In the genomic region with DNA sequence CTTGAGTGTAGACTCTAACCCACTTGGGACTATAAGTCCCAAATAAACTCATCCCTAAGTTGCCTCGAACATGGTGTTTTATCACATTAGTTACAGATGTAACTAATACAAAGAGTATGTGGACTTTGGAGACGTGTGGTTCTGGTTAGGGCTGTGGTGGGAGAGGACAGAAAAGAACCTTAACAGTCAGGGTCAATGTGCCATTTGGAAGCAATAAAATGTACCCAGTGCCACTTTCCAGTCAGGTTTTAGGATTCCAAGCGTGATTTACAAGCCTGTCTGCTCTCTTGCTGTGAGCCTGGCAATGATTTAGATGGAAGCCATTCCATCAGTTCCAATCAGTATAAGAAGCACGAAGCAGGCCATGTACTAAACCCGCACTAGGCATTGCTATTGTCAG, we compare ENCODE assay signal across 21 mouse cellular contexts.
DNase-seq lines count a peak whose midpoint lies in the region; ATAC-seq lines count a peak whose summit lies in the region.
"Had no signal": no experiment of that assay in that cellular context is flagged by ENCODE, and none has a peak within 500 bp of the region (broad histone marks: within the 10 kb centered on the region; RNA-seq: fewer than 3 reads in every experiment).

No protein-coding gene starts in this region.

- DNase-seq in embryo, embryonic 11 days: peak; percentile 35
- peak; percentile 16 for DNase-seq in embryonic facial prominence, embryonic 14.5 days (ENCODE audit: low spot score)
- peak; percentile 45 for DNase-seq in limb, embryonic 11.5 days (ENCODE audit: low spot score)
- peak; percentile 49 for DNase-seq in mesoderm, embryonic 11.5 days (ENCODE audit: low read depth, low spot score)
- DNase-seq in gastrocnemius, adult 18-20 months (ENCODE audit: low spot score): no peak
- DNase-seq in spleen, postnatal 10 days (ENCODE audit: low spot score in 2 of 2): no peak
- DNase-seq: adrenal gland, postnatal 25 days; cerebellum, adult 18-20 months; cerebellum, adult 9-11 months; cerebellum, postnatal 36 days; gastrocnemius, postnatal 14 days; heart, adult 2 months had no signal

- H3K27ac ChIP-seq in embryonic facial prominence, embryonic 14.5 days (replicated peaks; ENCODE audit: low read depth, low read length): no peak overlapping the region
- no peak overlapping the region for H3K27ac ChIP-seq in limb, embryonic 11.5 days (replicated peaks; ENCODE audit: low read depth, low read length)
- no peak overlapping the region for H3K27ac ChIP-seq in intestine, embryonic 15.5 days
- H3K27ac ChIP-seq: forebrain, embryonic 15.5 days; heart, adult 2 months; hindbrain, embryonic 10.5 days; hindbrain, embryonic 15.5 days had no signal

- no peaks in the 10 kb centered on the region for H3K27me3 ChIP-seq in embryonic facial prominence, embryonic 14.5 days (replicated peaks; ENCODE audit: control insufficient read depth, insufficient read depth, low read length)
- no peaks in the 10 kb centered on the region for H3K27me3 ChIP-seq in limb, embryonic 11.5 days (ENCODE audit: control insufficient read depth, insufficient read depth, low read length)
- H3K27me3 ChIP-seq in intestine, embryonic 15.5 days (replicated peaks): no peaks in the 10 kb centered on the region
- H3K27me3 ChIP-seq: CH12.LX; forebrain, embryonic 15.5 days; hindbrain, embryonic 15.5 days; Patski had no signal

- no peak for ATAC-seq in embryonic facial prominence, embryonic 14.5 days (ENCODE audit: low read depth)
- ATAC-seq in limb, embryonic 11.5 days (ENCODE audit: insufficient number of reproducible peaks, low FRiP score, low TSS enrichment, low read depth): no peak
- no peak for ATAC-seq in intestine, embryonic 15.5 days
- ATAC-seq: activated CD4-positive, CD25-positive, alpha-beta regulatory T cell, adult 4 months; forebrain, embryonic 15.5 days; inflammation-experienced regulatory T-cells, adult 6 months; Patski had no signal

- no peak overlapping the region for H3K4me3 ChIP-seq in embryonic facial prominence, embryonic 14.5 days (ENCODE audit: low read depth, low read length)
- H3K4me3 ChIP-seq in limb, embryonic 11.5 days (ENCODE audit: low read depth, low read length): no peak overlapping the region
- no peak overlapping the region for H3K4me3 ChIP-seq in intestine, embryonic 15.5 days (replicated peaks)
- H3K4me3 ChIP-seq: forebrain, embryonic 15.5 days; heart, adult 2 months; hindbrain, embryonic 10.5 days; hindbrain, embryonic 15.5 days had no signal

- H3K36me3 ChIP-seq in embryonic facial prominence, embryonic 14.5 days (ENCODE audit: control insufficient read depth, insufficient read depth, low read length): no peaks in the 10 kb centered on the region
- no peaks in the 10 kb centered on the region for H3K36me3 ChIP-seq in limb, embryonic 11.5 days (ENCODE audit: control insufficient read depth, insufficient read depth, low read length)
- no peaks in the 10 kb centered on the region for H3K36me3 ChIP-seq in intestine, embryonic 15.5 days
- H3K36me3 ChIP-seq: forebrain, embryonic 15.5 days; hindbrain, embryonic 10.5 days; hindbrain, embryonic 15.5 days had no signal

- no peaks in the 10 kb centered on the region for H3K9me3 ChIP-seq in embryonic facial prominence, embryonic 14.5 days (ENCODE audit: control insufficient read depth, low read length)
- no peaks in the 10 kb centered on the region for H3K9me3 ChIP-seq in limb, embryonic 11.5 days (ENCODE audit: control insufficient read depth, low read length)
- no peaks in the 10 kb centered on the region for H3K9me3 ChIP-seq in intestine, embryonic 15.5 days
- H3K9me3 ChIP-seq: forebrain, embryonic 15.5 days; hindbrain, embryonic 10.5 days; hindbrain, embryonic 15.5 days had no signal

- H3K4me2 ChIP-seq in embryonic facial prominence, embryonic 14.5 days (ENCODE audit: low read depth, low read length): no peak overlapping the region
- no peak overlapping the region for H3K4me2 ChIP-seq in limb, embryonic 11.5 days (ENCODE audit: low read depth, severe bottlenecking)
- H3K4me2 ChIP-seq in intestine, embryonic 15.5 days (replicated peaks): no peak overlapping the region
- H3K4me2 ChIP-seq: forebrain, embryonic 15.5 days; heart, embryonic 11.5 days; hindbrain, embryonic 15.5 days had no signal

- no peak overlapping the region for H3K9ac ChIP-seq in embryonic facial prominence, embryonic 14.5 days (ENCODE audit: low read depth, low read length)
- no peak overlapping the region for H3K9ac ChIP-seq in limb, embryonic 11.5 days (ENCODE audit: low read length)
- H3K9ac ChIP-seq in intestine, embryonic 15.5 days: no peak overlapping the region
- H3K9ac ChIP-seq: forebrain, embryonic 15.5 days; hindbrain, embryonic 15.5 days had no signal

- H3K4me1 ChIP-seq in embryonic facial prominence, embryonic 14.5 days (ENCODE audit: control insufficient read depth, insufficient read depth, low read length): no peaks in the 10 kb centered on the region
- H3K4me1 ChIP-seq in limb, embryonic 11.5 days (ENCODE audit: control insufficient read depth, insufficient read depth, low read length): 0 out of 2 replicates have a peak, but pooled peaks cover 6% of the 10 kb centered on the region
- H3K4me1 ChIP-seq in intestine, embryonic 15.5 days (replicated peaks): no peaks in the 10 kb centered on the region
- H3K4me1 ChIP-seq: forebrain, embryonic 15.5 days; hindbrain, embryonic 10.5 days; hindbrain, embryonic 15.5 days had no signal

- WGBS in embryonic facial prominence, embryonic 14.5 days: 36% methylated on average over 5 of the region's 5 CpGs
- WGBS in limb, embryonic 11.5 days: 22% methylated on average over 5 of the region's 5 CpGs
- 75% methylated on average over 5 of the region's 5 CpGs for WGBS in intestine, embryonic 15.5 days

Comparison
In these comparisons a context has a peak if more than half of its experiments do, and no peak if none do; other contexts are left out.
1. DNase-seq: peak in embryo, embryonic 11 days (single experiment), embryonic facial prominence, embryonic 14.5 days (single experiment), limb, embryonic 11.5 days (single experiment) and mesoderm, embryonic 11.5 days (single experiment); none in gastrocnemius, adult 18-20 months (single experiment) and spleen, postnatal 10 days (0 of 2).